ENCODE assay signal across 26 mouse cellular contexts in genomic region chr7:136132976-136133375, GRCm38 (mm10).
DNase-seq lines count a peak whose midpoint lies in the region; ATAC-seq lines count a peak whose summit lies in the region.
"Had no signal": no experiment of that assay in that cellular context is flagged by ENCODE, and none has a peak within 500 bp of the region (broad histone marks: within the 10 kb centered on the region; RNA-seq: fewer than 3 reads in every experiment).

No protein-coding gene starts in this region.

- peak; percentile 14 for DNase-seq in kidney, adult 11 months
- DNase-seq in kidney, postnatal 10 days = no peak
- peak; percentile 56 for DNase-seq in kidney, adult 9 months
- no peak for DNase-seq in kidney, adult 18-20 months
- DNase-seq in midbrain, embryonic 11.5 days (ENCODE audit: low spot score, missing footprints) = peak; percentile 41
- DNase-seq: adrenal gland, postnatal 10 days; adrenal gland, postnatal 36 days; B cell, adult 2 months; cerebellum, adult 18-20 months; cerebellum, adult 9-10 months; cerebellum, postnatal 14 days; gastrocnemius, postnatal 10 days; gastrocnemius, postnatal 36 days; heart, postnatal 10 days; heart, postnatal 36 days had no signal

- no peaks in the 10 kb centered on the region for H3K9me3 ChIP-seq in midbrain, embryonic 11.5 days (ENCODE audit: control insufficient read depth, low read length)
- no peaks in the 10 kb centered on the region for H3K9me3 ChIP-seq in midbrain, embryonic 16.5 days (replicated peaks; ENCODE audit: control insufficient read depth, low read length, poor library complexity, severe bottlenecking)
- H3K9me3 ChIP-seq: forebrain, embryonic 10.5 days; forebrain, embryonic 13.5 days; heart, embryonic 12.5 days; heart, embryonic 15.5 days; hindbrain, embryonic 10.5 days; hindbrain, embryonic 13.5 days had no signal

- H3K27me3 ChIP-seq in midbrain, embryonic 11.5 days (ENCODE audit: control insufficient read depth, insufficient read depth, low read length) = no peaks in the 10 kb centered on the region
- no peaks in the 10 kb centered on the region for H3K27me3 ChIP-seq in midbrain, embryonic 16.5 days (ENCODE audit: control insufficient read depth, insufficient read depth, low read depth, low read length)
- H3K27me3 ChIP-seq: heart, embryonic 12.5 days; heart, embryonic 15.5 days; hindbrain, embryonic 13.5 days; Patski had no signal

- H3K4me3 ChIP-seq in midbrain, embryonic 11.5 days (ENCODE audit: low read depth, low read length) = no peak overlapping the region
- no peak overlapping the region for H3K4me3 ChIP-seq in midbrain, embryonic 16.5 days (ENCODE audit: low read depth, low read length)
- H3K4me3 ChIP-seq: forebrain, embryonic 10.5 days; forebrain, embryonic 13.5 days; heart, embryonic 12.5 days; heart, embryonic 15.5 days; hindbrain, embryonic 10.5 days; hindbrain, embryonic 13.5 days had no signal

- ATAC-seq in midbrain, embryonic 11.5 days (ENCODE audit: low FRiP score) = no peak
- no peak for ATAC-seq in midbrain, embryonic 16.5 days
- ATAC-seq: forebrain, embryonic 13.5 days; forebrain, embryonic 16.5 days; hindbrain, embryonic 16.5 days; Patski had no signal

- no peak overlapping the region for H3K9ac ChIP-seq in midbrain, embryonic 11.5 days (ENCODE audit: low read length)
- H3K9ac ChIP-seq in midbrain, embryonic 16.5 days (ENCODE audit: low read depth, low read length) = no peak overlapping the region
- H3K9ac ChIP-seq: forebrain, embryonic 13.5 days; heart, embryonic 12.5 days; heart, embryonic 15.5 days; hindbrain, embryonic 13.5 days had no signal

- WGBS in midbrain, embryonic 11.5 days = 55% methylated on average over 2 of the region's 2 CpGs
- WGBS in midbrain, embryonic 16.5 days = 60% methylated on average over 2 of the region's 2 CpGs

- peaks cover 16% of the 10 kb centered on the region for H3K4me1 ChIP-seq in midbrain, embryonic 11.5 days (ENCODE audit: control insufficient read depth, insufficient read depth, low read length)
- peaks cover 9% of the 10 kb centered on the region; the same call in 1 of the 2 replicates for H3K4me1 ChIP-seq in midbrain, embryonic 16.5 days (ENCODE audit: control insufficient read depth, insufficient read depth, low read length)

- no peak overlapping the region for H3K4me2 ChIP-seq in midbrain, embryonic 11.5 days
- no peak overlapping the region for H3K4me2 ChIP-seq in midbrain, embryonic 16.5 days (ENCODE audit: low read length)
- H3K4me2 ChIP-seq: forebrain, embryonic 13.5 days; heart, embryonic 12.5 days; heart, embryonic 15.5 days; hindbrain, embryonic 13.5 days had no signal

- no peaks in the 10 kb centered on the region for H3K36me3 ChIP-seq in midbrain, embryonic 11.5 days (ENCODE audit: control insufficient read depth, insufficient read depth, low read length)
- no peaks in the 10 kb centered on the region for H3K36me3 ChIP-seq in midbrain, embryonic 16.5 days (ENCODE audit: control insufficient read depth, insufficient read depth, low read length)
- H3K36me3 ChIP-seq: forebrain, embryonic 10.5 days; G1E; heart, embryonic 12.5 days; heart, embryonic 15.5 days; hindbrain, embryonic 10.5 days; hindbrain, embryonic 13.5 days had no signal

- no peak overlapping the region for H3K27ac ChIP-seq in midbrain, embryonic 11.5 days (ENCODE audit: low read depth, low read length)
- no peak overlapping the region for H3K27ac ChIP-seq in midbrain, embryonic 16.5 days (ENCODE audit: low read length)
- H3K27ac ChIP-seq: forebrain, embryonic 10.5 days; forebrain, embryonic 13.5 days; heart, embryonic 15.5 days; hindbrain, embryonic 10.5 days; hindbrain, embryonic 13.5 days had no signal

Comparison
In these comparisons a context has a peak if more than half of its experiments do, and no peak if none do; other contexts are left out.
1. DNase-seq: peak in kidney, adult 11 months (single experiment), kidney, adult 9 months (single experiment) and midbrain, embryonic 11.5 days (single experiment); none in kidney, postnatal 10 days (single experiment) and kidney, adult 18-20 months (single experiment).